Mouse (Mus musculus) layer of hippocampus, adult 2 months (tissue): ENCODE data around the gene Cacna1s. TPM values are rescaled to one million over a fixed set of nuclear protein-coding genes. Genes with fewer than 3 reads are reported as not detected.

Source experiments
- DNase-seq, 2 experiments: peaks; one replicate each; pipeline ENCODE4 v3.0.0; 2022; ENCODE audit warnings: low spot score in 2 of 2
- H3K27ac ChIP-seq: fragments of 200-600 bp; 2 replicates; pipeline ENCODE4 v1.8.1; 2022
- H3K4me3 ChIP-seq: fragments of 200-600 bp; 2 replicates; pipeline ENCODE4 v1.8.1; 2022; ENCODE audit warnings: mild to moderate bottlenecking
- CTCF ChIP-seq: fragments of 200-600 bp; conservative IDR thresholded peaks from 2 replicates; pipeline ENCODE4 v1.8.1; 2022; ENCODE audit warnings: antibody characterized with exemption, mild to moderate bottlenecking, moderate library complexity
- total RNA-seq, 2 experiments: library from RNA; stranded (reverse); gene quantifications; 2 replicates each; pipeline ENCODE4 v1.2.3; 2021

Gene Cacna1s
- total RNA-seq, 2 experiments from 2014 or later = 0.49 to 0.77 TPM

DNA sequence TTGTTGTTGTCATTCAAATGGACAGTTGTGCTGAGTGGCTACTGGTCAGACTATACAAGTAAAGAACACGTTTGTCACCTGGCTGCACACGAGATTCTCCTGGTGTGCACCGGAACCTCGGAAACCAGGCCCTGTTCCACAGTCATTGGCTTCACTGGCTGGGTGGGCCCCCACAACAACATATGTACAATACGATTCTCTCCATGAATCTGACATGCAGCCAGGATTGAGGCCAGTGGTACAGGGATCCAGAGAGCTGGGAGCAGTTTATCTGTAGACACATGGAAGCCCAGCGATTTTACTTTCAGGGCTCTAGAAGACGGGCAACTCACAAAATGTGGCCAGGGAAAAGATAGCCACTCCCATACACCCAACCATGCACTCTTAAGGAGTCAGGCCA, 51.1 kb downstream of the Cacna1s start:
- H3K27ac ChIP-seq = no peak overlapping the region
- no peak overlapping the region for H3K4me3 ChIP-seq
- DNase-seq = no peak
- TF ChIP-seq CTCF = no peak

DNA sequence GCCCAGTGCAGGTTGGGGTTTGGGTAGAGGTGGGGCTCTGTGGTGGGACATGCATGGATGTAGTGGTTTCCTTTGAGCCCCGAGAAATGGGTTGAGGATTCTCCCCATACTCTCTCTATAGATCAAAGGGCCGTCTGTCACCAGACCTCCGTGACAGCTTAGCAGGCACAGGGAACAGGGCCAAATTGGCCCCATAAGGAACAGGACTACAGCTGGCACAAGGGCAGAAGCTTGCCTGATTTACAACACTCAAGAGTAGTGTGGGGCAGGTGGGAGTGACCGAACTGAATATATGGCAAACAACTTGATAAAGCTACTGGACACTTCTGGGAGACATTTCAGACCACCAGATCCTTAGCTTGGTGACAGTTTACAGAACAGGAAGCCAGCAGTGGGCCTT, 52.2 kb downstream of the Cacna1s start:
- Histone ChIP-seq H3K4me3 (no peak overlapping the region), H3K27ac (no peak overlapping the region)
- no peak for DNase-seq
- TF ChIP-seq CTCF = no peak

DNA sequence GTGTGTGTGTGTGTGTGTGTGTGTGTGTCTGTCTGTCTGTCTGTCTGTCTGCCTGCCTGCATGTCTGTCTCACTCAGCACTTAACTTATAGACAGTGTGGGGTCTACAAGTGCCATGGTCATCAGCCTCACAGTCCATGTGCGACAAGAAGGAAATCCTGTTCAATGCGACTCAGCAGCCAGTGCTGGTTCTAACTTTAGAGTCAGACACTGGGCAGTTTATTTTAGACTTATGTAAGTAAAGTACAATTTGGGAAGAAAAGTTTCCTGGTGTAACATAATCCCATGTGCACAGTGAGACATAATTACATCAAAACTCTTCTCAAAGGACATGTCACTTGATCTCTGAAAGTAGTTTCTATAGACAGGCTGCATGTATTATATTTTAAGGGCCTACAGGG, 56.9 kb downstream of the Cacna1s start:
- Histone ChIP-seq H3K27ac (no peak overlapping the region), H3K4me3 (no peak overlapping the region)
- no peak for TF ChIP-seq CTCF
- DNase-seq = no peak

- no peak overlapping the region for H3K4me3 ChIP-seq
- peak in 1 of 2 experiments; percentile 68 for DNase-seq
- peak; percentile 86 for TF ChIP-seq CTCF
- no peak overlapping the region for H3K27ac ChIP-seq
These were observed 63.6 kb downstream of the Cacna1s start for GRCm38 (mm10) chr1:136116183-136116582.

GRCm38 (mm10) chr1:136117069-136117468, 64.5 kb downstream of the Cacna1s start:
- H3K4me3 ChIP-seq = no peak overlapping the region
- H3K27ac ChIP-seq = peak overlapping the region; percentile 48; the same call in 1 of the 2 replicates
- no peak for TF ChIP-seq CTCF
- DNase-seq = no peak

GRCm38 (mm10) chr1:136118875-136119274, 66.3 kb downstream of the Cacna1s start:
- no peak for TF ChIP-seq CTCF
- peak overlapping the region; percentile 20; the same call in 1 of the 2 replicates for H3K27ac ChIP-seq
- DNase-seq = peak; percentile 76 to 77
- H3K4me3 ChIP-seq = no peak overlapping the region

GRCm38 (mm10) chr1:136119571-136120262, 67.2 kb downstream of the Cacna1s start:
- Histone ChIP-seq H3K4me3 (no peak overlapping the region), H3K27ac (peak overlapping the region; percentile 20; the same call in 1 of the 2 replicates)
- TF ChIP-seq CTCF = no peak
- no peak for DNase-seq

- Histone ChIP-seq H3K4me3 (no peak overlapping the region), H3K27ac (no peak overlapping the region)
- DNase-seq = no peak
- no peak for TF ChIP-seq CTCF
These were observed 67.7 kb downstream of the Cacna1s start for GRCm38 (mm10) chr1:136120263-136120603.

GRCm38 (mm10) chr1:136120785-136121184, 68.2 kb downstream of the Cacna1s start:
- TF ChIP-seq CTCF = no peak
- Histone ChIP-seq H3K4me3 (no peak overlapping the region), H3K27ac (no peak overlapping the region)
- DNase-seq = no peak

DNA sequence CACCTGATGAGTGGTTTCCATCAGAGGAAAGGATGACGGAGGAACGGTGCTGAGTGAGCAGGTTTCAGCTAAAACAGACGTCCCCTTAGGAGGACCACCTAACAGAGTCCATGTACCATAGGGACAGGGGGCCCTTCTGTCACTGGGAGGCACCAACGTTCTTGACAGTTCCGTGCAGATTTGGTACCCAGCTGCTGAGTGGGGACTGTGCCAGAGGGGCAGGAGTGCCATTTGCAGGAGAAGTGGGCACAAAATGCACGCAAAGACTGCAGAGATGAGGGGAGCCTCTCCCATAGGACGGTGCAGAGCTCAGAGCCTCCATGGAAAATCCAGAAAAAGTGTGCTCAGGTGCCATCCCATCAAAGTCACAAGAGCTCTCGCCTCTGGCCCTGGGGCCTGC, 69.5 kb downstream of the Cacna1s start:
- no peak for DNase-seq
- Histone ChIP-seq H3K27ac (no peak overlapping the region), H3K4me3 (no peak overlapping the region)
- no peak for TF ChIP-seq CTCF

DNA sequence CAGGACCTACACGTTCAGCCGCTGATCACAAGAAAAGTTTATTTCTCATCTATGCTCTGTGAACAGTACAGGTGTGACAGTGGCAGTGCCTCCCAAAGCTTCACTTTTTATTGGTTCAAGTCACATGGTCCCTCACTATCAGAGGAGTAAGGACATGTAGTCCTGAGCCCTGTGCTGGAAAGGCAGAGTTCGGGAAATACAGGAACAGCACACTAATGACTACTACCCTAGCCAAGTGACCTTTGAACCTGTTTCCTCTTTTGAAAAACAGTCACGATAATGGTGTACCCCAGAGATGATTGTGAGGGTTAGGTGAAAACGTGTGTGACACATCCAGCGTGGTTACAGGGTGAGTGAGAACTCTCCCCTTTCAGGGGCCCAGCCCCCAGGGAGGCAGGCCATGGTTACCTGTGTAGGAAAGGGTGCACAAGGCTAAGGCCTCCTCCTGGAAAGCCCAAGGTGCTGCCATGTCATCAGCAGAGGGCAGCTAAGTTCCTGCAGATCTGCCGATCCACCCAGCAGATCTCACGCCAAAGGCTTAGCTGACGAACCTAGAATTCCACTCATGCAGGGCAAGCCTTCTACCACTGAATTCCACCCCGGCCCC, 73.7 kb downstream of the Cacna1s start:
- Histone ChIP-seq H3K4me3 (no peak overlapping the region), H3K27ac (no peak overlapping the region)
- TF ChIP-seq CTCF = no peak
- no peak for DNase-seq

DNA sequence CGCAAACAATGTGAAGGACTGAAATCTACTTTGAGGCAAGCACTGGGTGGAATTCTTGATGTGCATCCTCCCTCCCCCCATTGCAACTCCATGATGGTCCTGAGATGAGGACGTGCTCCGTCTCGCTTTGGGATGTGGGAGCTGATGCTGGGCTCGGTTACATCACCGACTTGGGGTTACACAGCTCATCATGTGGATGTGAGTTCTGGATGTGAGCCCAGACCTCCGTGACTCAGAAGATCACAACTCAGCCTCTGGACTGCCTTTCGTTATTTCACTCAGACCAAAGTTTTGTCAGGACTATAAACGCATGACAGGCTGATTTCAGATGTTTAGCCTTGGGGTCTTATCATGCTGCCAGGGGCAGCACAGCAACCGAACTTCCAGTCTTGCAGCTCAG, 74.3 kb downstream of the Cacna1s start:
- DNase-seq = no peak
- Histone ChIP-seq H3K4me3 (no peak overlapping the region), H3K27ac (peak overlapping the region; percentile 50; the same call in 1 of the 2 replicates)
- no peak for TF ChIP-seq CTCF

DNA sequence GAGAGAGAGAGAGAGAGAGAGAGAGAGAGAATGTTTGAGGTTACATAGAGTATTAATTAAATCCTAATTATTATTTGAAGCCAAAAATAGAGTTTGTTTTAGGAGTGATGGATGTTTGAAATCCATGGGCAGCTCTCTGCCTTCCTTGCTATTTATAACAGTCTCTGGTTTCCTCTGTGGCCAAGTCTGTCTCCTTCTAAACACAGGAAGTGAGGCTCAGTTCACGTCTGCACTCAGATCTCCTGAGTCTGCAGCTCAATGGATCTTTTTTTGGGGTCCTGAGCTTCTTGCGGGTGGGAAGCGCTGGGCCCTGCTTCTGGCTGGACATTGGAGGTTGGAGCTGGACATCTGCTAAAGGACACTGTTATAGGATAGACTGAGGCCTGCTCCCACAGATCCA, 75.3 kb downstream of the Cacna1s start:
- no peak for DNase-seq
- Histone ChIP-seq H3K4me3 (no peak overlapping the region), H3K27ac (peak overlapping the region; percentile 64)
- TF ChIP-seq CTCF = no peak

GRCm38 (mm10) chr1:136128416-136128815, 75.9 kb downstream of the Cacna1s start:
- no peak for TF ChIP-seq CTCF
- DNase-seq = peak; percentile 82 to 85
- peak overlapping the region; percentile 64 for H3K27ac ChIP-seq
- H3K4me3 ChIP-seq = no peak overlapping the region
